In the genomic region with DNA sequence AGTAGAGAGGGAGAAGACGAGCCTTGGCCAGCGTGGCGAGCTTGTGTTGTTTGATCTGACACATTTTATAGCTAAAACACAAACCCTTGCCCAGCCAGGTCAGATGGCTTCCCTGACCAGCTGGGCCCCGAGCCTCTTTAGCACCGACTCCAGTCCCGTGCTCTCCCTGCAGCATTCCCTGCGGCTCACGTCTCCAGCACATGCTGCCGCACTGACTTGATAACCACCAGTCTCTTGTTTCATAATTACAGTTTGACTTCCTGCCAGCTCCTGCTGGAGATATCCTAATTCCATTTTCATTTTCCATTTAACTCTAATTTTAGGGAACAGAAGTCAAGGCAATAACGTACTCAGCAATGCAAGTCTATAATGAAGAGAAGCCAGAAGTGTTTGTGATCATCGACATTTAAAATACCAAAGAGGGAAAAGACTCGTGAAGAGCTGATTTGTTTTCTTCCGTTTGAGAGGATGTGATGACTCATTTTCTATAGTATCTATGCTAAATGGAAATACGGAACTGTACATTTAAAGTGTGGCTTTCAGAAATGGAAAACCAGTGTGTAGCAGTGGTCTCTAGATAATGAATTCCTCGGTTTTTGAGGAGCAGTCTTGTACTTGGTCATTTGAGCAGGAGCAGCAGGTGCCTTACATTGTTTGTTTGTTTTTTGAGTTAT, we compare ENCODE assay signal across 13 mouse cellular contexts. TPM values are rescaled to one million over a fixed set of nuclear protein-coding genes. Genes with fewer than 3 reads are reported as not detected.
DNase-seq lines count a peak whose midpoint lies in the region; ATAC-seq and TF ChIP-seq lines count a peak whose summit lies in the region.
"Had no signal": no experiment of that assay in that cellular context is flagged by ENCODE, and none has a peak within 500 bp of the region (broad histone marks: within the 10 kb centered on the region; RNA-seq: fewer than 3 reads in every experiment).

No protein-coding gene starts in this region.

- 63% methylated on average over 15 of the region's 15 CpGs for WGBS in forebrain, postnatal 0 days
- WGBS in forebrain, embryonic 11.5 days: 93% methylated on average over 15 of the region's 15 CpGs
- 50% methylated on average over 15 of the region's 15 CpGs for WGBS in heart, embryonic 15.5 days

- peak; percentile 46 to 50; a peak in 2 of 4 replicates for TF ChIP-seq EP300 in MEL (IDR thresholded peaks at IDR 0.05; ENCODE audit: low read depth in 1 of 2, low read length in 2 of 2)

- H3K9ac ChIP-seq in forebrain, postnatal 0 days: no peak overlapping the region
- no peak overlapping the region for H3K9ac ChIP-seq in forebrain, embryonic 11.5 days (ENCODE audit: low read length)
- peak overlapping the region; percentile 74 for H3K9ac ChIP-seq in MEL (ENCODE audit: control insufficient read depth, low read depth, low read length, poor library complexity, severe bottlenecking)
- H3K9ac ChIP-seq in heart, embryonic 15.5 days: no peak overlapping the region
- H3K9ac ChIP-seq: forebrain, embryonic 12.5 days; liver, postnatal 0 days had no signal

- no peak for TF ChIP-seq RAD21 in MEL (IDR thresholded peaks at IDR 0.05; ENCODE audit: low read depth, low read length)

- TF ChIP-seq POLR2A in MEL (IDR thresholded peaks at IDR 0.05; ENCODE audit: control insufficient read depth in 1 of 2, insufficient read depth in 1 of 2, low read depth in 1 of 2, low read length in 2 of 2, poor library complexity in 1 of 2): peak in 1 of 2 experiments; percentile 41; a peak in 1 of 4 replicates

- no peak for TF ChIP-seq CTCF in forebrain, postnatal 0 days (IDR thresholded peaks at IDR 0.05; ENCODE audit: low read depth)
- TF ChIP-seq CTCF in MEL (IDR thresholded peaks at IDR 0.05 in 2 of 3, conservative IDR thresholded peaks at IDR 0.05 in 1 of 3; ENCODE audit: control insufficient read depth in 1 of 3, insufficient read depth in 1 of 3, low read depth in 2 of 3, low read length in 3 of 3, poor library complexity in 1 of 3, severe bottlenecking in 1 of 3): no peak

- DNase-seq in forebrain, postnatal 0 days: peak; percentile 55
- DNase-seq in forebrain, embryonic 11.5 days (ENCODE audit: low spot score): no peak
- DNase-seq in MEL (ENCODE audit: low read depth, low spot score) (peak; percentile 79), adipocyte (ENCODE audit: low spot score) (no peak)
- peak; percentile 21 to 30 for DNase-seq in left cerebral cortex, adult 8-10 months (ENCODE audit: low spot score in 2 of 2)
- no peak for DNase-seq in retina, embryonic 14.5 days (ENCODE audit: low spot score)
- DNase-seq in lung, postnatal 25 days (ENCODE audit: low spot score): no peak
- DNase-seq: kidney, adult 18-20 months; liver, postnatal 0 days had no signal

- no peak; the same call in 1 of the 2 replicates for ATAC-seq in forebrain, postnatal 0 days
- ATAC-seq in forebrain, embryonic 11.5 days (replicated peaks; ENCODE audit: low FRiP score): no peak
- ATAC-seq in heart, embryonic 15.5 days (replicated peaks; ENCODE audit: insufficient number of reproducible peaks, insufficient read depth, low FRiP score, low read depth): no peak; the same call in 1 of the 2 replicates
- ATAC-seq: activated CD4-positive, CD25-positive, alpha-beta regulatory T cell, adult 4 months; CD4-positive, CD25-positive, alpha-beta regulatory T cell, adult 4 months; liver, postnatal 0 days had no signal

- no peak overlapping the region for H3K4me2 ChIP-seq in forebrain, postnatal 0 days (ENCODE audit: low read depth)
- no peak overlapping the region for H3K4me2 ChIP-seq in forebrain, embryonic 11.5 days (ENCODE audit: low read depth, low read length, severe bottlenecking)
- no peak overlapping the region for H3K4me2 ChIP-seq in heart, embryonic 15.5 days
- H3K4me2 ChIP-seq: forebrain, embryonic 12.5 days had no signal

- H3K4me1 ChIP-seq in forebrain, postnatal 0 days (ENCODE audit: insufficient read depth): no peaks in the 10 kb centered on the region
- H3K4me1 ChIP-seq in forebrain, embryonic 11.5 days (replicated peaks; ENCODE audit: control insufficient read depth, insufficient read depth, low read length): no peaks in the 10 kb centered on the region
- H3K4me1 ChIP-seq in MEL (ENCODE audit: control insufficient read depth in 1 of 2, insufficient read depth in 2 of 2, low read length in 2 of 2): peaks cover 3 to 7% of the 10 kb centered on the region in 2 experiments; a peak in 3 of 4 replicates
- H3K4me1 ChIP-seq in heart, embryonic 15.5 days (replicated peaks): 0 out of 2 replicates have a peak, but pooled peaks cover 3% of the 10 kb centered on the region
- H3K4me1 ChIP-seq: forebrain, embryonic 12.5 days had no signal

- H3K27ac ChIP-seq in forebrain, postnatal 0 days (ENCODE audit: low read depth, low read length): no peak overlapping the region; the same call in 1 of the 2 replicates
- no peak overlapping the region for H3K27ac ChIP-seq in forebrain, embryonic 11.5 days (ENCODE audit: low read depth, low read length)
- H3K27ac ChIP-seq in MEL (ENCODE audit: control insufficient read depth, low read depth, low read length): peak overlapping the region; percentile 89
- peak overlapping the region; percentile 68 for H3K27ac ChIP-seq in heart, embryonic 15.5 days
- H3K27ac ChIP-seq: forebrain, embryonic 12.5 days had no signal

- no peaks in the 10 kb centered on the region for H3K27me3 ChIP-seq in forebrain, postnatal 0 days (ENCODE audit: insufficient read depth, low read length)
- H3K27me3 ChIP-seq in forebrain, embryonic 11.5 days (ENCODE audit: control insufficient read depth, insufficient read depth, low read length): no peaks in the 10 kb centered on the region
- no peaks in the 10 kb centered on the region for H3K27me3 ChIP-seq in MEL (ENCODE audit: control insufficient read depth in 1 of 2, insufficient read depth in 2 of 2, low read length in 2 of 2)
- no peaks in the 10 kb centered on the region for H3K27me3 ChIP-seq in heart, embryonic 15.5 days
- H3K27me3 ChIP-seq: forebrain, embryonic 12.5 days had no signal

- peaks cover 16% of the 10 kb centered on the region for H3K36me3 ChIP-seq in forebrain, postnatal 0 days (ENCODE audit: insufficient read depth)
- peaks cover 3% of the 10 kb centered on the region; the same call in 1 of the 2 replicates for H3K36me3 ChIP-seq in forebrain, embryonic 11.5 days (ENCODE audit: control insufficient read depth, insufficient read depth, low read length)
- peaks cover 0 to 4% of the 10 kb centered on the region in 2 experiments; a peak in 3 of 4 replicates for H3K36me3 ChIP-seq in MEL (ENCODE audit: control insufficient read depth in 1 of 2, insufficient read depth in 2 of 2, low read length in 2 of 2)
- H3K36me3 ChIP-seq in heart, embryonic 15.5 days: peaks cover 27% of the 10 kb centered on the region

- H3K4me3 ChIP-seq in forebrain, postnatal 0 days (ENCODE audit: low read depth, low read length): no peak overlapping the region
- H3K4me3 ChIP-seq in forebrain, embryonic 11.5 days (ENCODE audit: low read depth, low read length): no peak overlapping the region
- peak overlapping the region; percentile 58 to 60 for H3K4me3 ChIP-seq in MEL (ENCODE audit: control insufficient read depth in 1 of 2, insufficient read depth in 1 of 2, low read depth in 2 of 2, low read length in 2 of 2)
- no peak overlapping the region for H3K4me3 ChIP-seq in heart, embryonic 15.5 days
- H3K4me3 ChIP-seq: forebrain, embryonic 12.5 days had no signal

- no peaks in the 10 kb centered on the region for H3K79me2 ChIP-seq in MEL (ENCODE audit: control insufficient read depth, insufficient read depth, low read length, poor library complexity)

- H3K9me3 ChIP-seq in forebrain, postnatal 0 days (ENCODE audit: low read length): no peaks in the 10 kb centered on the region
- no peaks in the 10 kb centered on the region for H3K9me3 ChIP-seq in forebrain, embryonic 11.5 days (ENCODE audit: control insufficient read depth, low read length)
- no peaks in the 10 kb centered on the region for H3K9me3 ChIP-seq in MEL (replicated peaks; ENCODE audit: insufficient read depth, low read length)
- H3K9me3 ChIP-seq in heart, embryonic 15.5 days (replicated peaks): no peaks in the 10 kb centered on the region
- H3K9me3 ChIP-seq: forebrain, embryonic 12.5 days had no signal

RNA-seq across cellular contexts. Expression of gene Zbtb8os, which starts 11.1 kb away (rescaled TPM):
- 5.9 and 6.0 TPM in 2 replicates for total RNA-seq in forebrain, postnatal 0 days (2014; rRNA removed)
- polyA plus RNA-seq in forebrain, postnatal 0 days (2015; fragmentation: Nextera tagmentation; extraction: Ambion mirVana): 20.7 and 30.0 TPM in 2 replicates
- polyA plus RNA-seq in forebrain, embryonic 11.5 days (2014; fragmentation: Nextera tagmentation; extraction: Ambion mirVana): 44.9 and 46.2 TPM in 2 replicates
- total RNA-seq in MEL (2012; rRNA removed): 16.7 and 21.7 TPM in 2 replicates
- 10 to 100 TPM in 1 of 2 experiments, not detected in 1; 22.6 TPM for polyA plus RNA-seq in MEL (2012; ENCODE audit: insufficient read depth in 1 of 2, insufficient read length in 2 of 2, low read depth in 1 of 2, low replicate concordance in 2 of 2, missing spikeins in 1 of 2)
- polyA plus RNA-seq in heart, embryonic 15.5 days (2015; fragmentation: Nextera tagmentation; extraction: Ambion mirVana): 33.1 and 43.1 TPM in 2 replicates
- total RNA-seq in left cerebral cortex, adult 8-10 months (2022): 10 to 100 TPM; 28.6 to 40.7 (median 32.0) TPM

RNA-seq across cellular contexts. Expression of gene Rbbp4, which starts 11.4 kb away (rescaled TPM):
- 103 and 111 TPM in 2 replicates for total RNA-seq in forebrain, postnatal 0 days (2014; rRNA removed)
- 272 and 292 TPM in 2 replicates for polyA plus RNA-seq in forebrain, postnatal 0 days (2015; fragmentation: Nextera tagmentation; extraction: Ambion mirVana)
- polyA plus RNA-seq in forebrain, embryonic 11.5 days (2014; fragmentation: Nextera tagmentation; extraction: Ambion mirVana): 508 and 555 TPM in 2 replicates
- 50.9 and 53.9 TPM in 2 replicates for total RNA-seq in MEL (2012; rRNA removed)
- 100 to 1,000 TPM in 1 of 2 experiments, not detected in 1; 127 TPM for polyA plus RNA-seq in MEL (2012; ENCODE audit: insufficient read depth in 1 of 2, insufficient read length in 2 of 2, low read depth in 1 of 2, low replicate concordance in 2 of 2, missing spikeins in 1 of 2)
- polyA plus RNA-seq in heart, embryonic 15.5 days (2015; fragmentation: Nextera tagmentation; extraction: Ambion mirVana): 262 and 276 TPM in 2 replicates
- 100 to 1,000 TPM; 123 to 128 (median 127) TPM for total RNA-seq in left cerebral cortex, adult 8-10 months (2022)

RNA-seq across cellular contexts. Expression of gene Zbtb8a, which starts 31.3 kb away (rescaled TPM):
- total RNA-seq in forebrain, postnatal 0 days (2014; rRNA removed): 22.5 and 28.0 TPM in 2 replicates
- 10.3 and 14.3 TPM in 2 replicates for polyA plus RNA-seq in forebrain, postnatal 0 days (2015; fragmentation: Nextera tagmentation; extraction: Ambion mirVana)
- polyA plus RNA-seq in forebrain, embryonic 11.5 days (2014; fragmentation: Nextera tagmentation; extraction: Ambion mirVana): 8.3 TPM in 2 replicates
- 0.85 and 0.89 TPM in 2 replicates for total RNA-seq in MEL (2012; rRNA removed)
- polyA plus RNA-seq in MEL (2012; ENCODE audit: insufficient read depth in 1 of 2, insufficient read length in 2 of 2, low read depth in 1 of 2, low replicate concordance in 2 of 2, missing spikeins in 1 of 2): 1 to 10 TPM in 1 of 2 experiments, not detected in 1; 1.6 TPM
- 11.0 and 13.1 TPM in 2 replicates for polyA plus RNA-seq in heart, embryonic 15.5 days (2015; fragmentation: Nextera tagmentation; extraction: Ambion mirVana)
- 1 to 10 TPM; 4.6 to 7.3 (median 5.2) TPM for total RNA-seq in left cerebral cortex, adult 8-10 months (2022)

RNA-seq across cellular contexts. Expression of gene Sync, which starts 59.2 kb away (rescaled TPM):
- total RNA-seq in forebrain, postnatal 0 days (2014; rRNA removed): 0.52 and 0.54 TPM in 2 replicates
- polyA plus RNA-seq in forebrain, postnatal 0 days (2015; fragmentation: Nextera tagmentation; extraction: Ambion mirVana): 0.48 and 0.79 TPM in 2 replicates
- 0.37 and 0.57 TPM in 2 replicates for polyA plus RNA-seq in forebrain, embryonic 11.5 days (2014; fragmentation: Nextera tagmentation; extraction: Ambion mirVana)
- 0.13 and 0.31 TPM in 2 replicates for total RNA-seq in MEL (2012; rRNA removed)
- polyA plus RNA-seq in MEL (2012; ENCODE audit: insufficient read depth in 1 of 2, insufficient read length in 2 of 2, low read depth in 1 of 2, low replicate concordance in 2 of 2, missing spikeins in 1 of 2): under 1 TPM in 1 of 2 experiments, not detected in 1; 0.43 TPM
- polyA plus RNA-seq in heart, embryonic 15.5 days (2015; fragmentation: Nextera tagmentation; extraction: Ambion mirVana): 2.1 and 2.3 TPM in 2 replicates
- total RNA-seq in left cerebral cortex, adult 8-10 months (2022): 1 to 10 TPM; 1.6 to 2.7 (median 2.3) TPM
- polyA plus RNA-seq: liver, postnatal 0 days had no signal

Comparison
In these comparisons a context has a peak if more than half of its experiments do, and no peak if none do; other contexts are left out.
1. DNase-seq: peak in forebrain, postnatal 0 days (single experiment), MEL (single experiment) and left cerebral cortex, adult 8-10 months (2 of 2); none in forebrain, embryonic 11.5 days (single experiment), adipocyte (single experiment), retina, embryonic 14.5 days (single experiment) and lung, postnatal 25 days (single experiment).
2. H3K27ac ChIP-seq: peak in MEL (single experiment) and heart, embryonic 15.5 days (single experiment); none in forebrain, postnatal 0 days (single experiment) and forebrain, embryonic 11.5 days (single experiment).
3. H3K4me3 ChIP-seq: peak in MEL (2 of 2); none in forebrain, postnatal 0 days (single experiment), forebrain, embryonic 11.5 days (single experiment) and heart, embryonic 15.5 days (single experiment).